ENCODE assay signal across 9 mouse cellular contexts in genomic region chr13:76810496-76810939, GRCm38 (mm10).
A peak's percentile ranks its signal among the peaks of the same experiment; 100 is the strongest.
DNase-seq lines count a peak whose midpoint lies in the region; ATAC-seq and TF ChIP-seq lines count a peak whose summit lies in the region.
"Had no signal": no experiment of that assay in that cellular context is flagged by ENCODE, and none has a peak within 500 bp of the region (broad histone marks: within the 10 kb centered on the region; RNA-seq: fewer than 3 reads in every experiment).

No protein-coding gene starts in this region.

- H3K27ac ChIP-seq in CH12.LX (ENCODE audit: insufficient read depth, low read depth) = peak overlapping the region; percentile 70
- H3K27ac ChIP-seq in heart, postnatal 0 days (ENCODE audit: low read depth) = no peak overlapping the region
- no peak overlapping the region for H3K27ac ChIP-seq in liver, embryonic 12.5 days

- H3K4me3 ChIP-seq in CH12.LX (replicated peaks in 1 of 3; ENCODE audit: low read depth in 2 of 3, low read length in 2 of 3, poor library complexity in 1 of 3) = no peak overlapping the region
- no peak overlapping the region for H3K4me3 ChIP-seq in heart, postnatal 0 days (ENCODE audit: low read depth, low read length)
- H3K4me3 ChIP-seq in liver, embryonic 12.5 days = no peak overlapping the region
- H3K4me3 ChIP-seq: megakaryocyte, embryonic 14.5 days had no signal

- no peak for TF ChIP-seq CTCF in CH12.LX (conservative IDR thresholded peaks at IDR 0.05 in 1 of 2, IDR thresholded peaks at IDR 0.05 in 1 of 2; ENCODE audit: low read depth in 2 of 2, low read length in 2 of 2)
- TF ChIP-seq CTCF in heart, postnatal 0 days (IDR thresholded peaks at IDR 0.05; ENCODE audit: low read depth) = no peak

- peak; percentile 49 for ATAC-seq in heart, postnatal 0 days (ENCODE audit: insufficient read depth, low read depth)
- ATAC-seq in liver, embryonic 12.5 days = no peak
- no peak for ATAC-seq in megakaryocyte, adult 5-6 weeks (ENCODE audit: poor library complexity, severe bottlenecking)
- no peak for ATAC-seq in erythroid progenitor cell, adult 5-6 weeks (replicated peaks; ENCODE audit: low FRiP score, poor library complexity, severe bottlenecking)

- TF ChIP-seq RAD21 in CH12.LX (IDR thresholded peaks at IDR 0.05; ENCODE audit: low read depth, low read length) = no peak; the same call in 1 of the 2 replicates

- no peaks in the 10 kb centered on the region for H3K79me2 ChIP-seq in CH12.LX (replicated peaks; ENCODE audit: control insufficient read depth, extremely low read depth, insufficient read depth, poor library complexity, severe bottlenecking)

- no peaks in the 10 kb centered on the region for H3K27me3 ChIP-seq in CH12.LX (replicated peaks)
- no peaks in the 10 kb centered on the region for H3K27me3 ChIP-seq in heart, postnatal 0 days (ENCODE audit: control insufficient read depth, insufficient read depth, low read length)
- H3K27me3 ChIP-seq in liver, embryonic 12.5 days (replicated peaks) = no peaks in the 10 kb centered on the region
- H3K27me3 ChIP-seq: megakaryocyte, embryonic 14.5 days had no signal

- peaks cover 7 to 38% of the 10 kb centered on the region in 2 experiments; a peak in 3 of 4 replicates for H3K4me1 ChIP-seq in CH12.LX (ENCODE audit: control insufficient read depth in 1 of 2, insufficient read depth in 2 of 2)
- H3K4me1 ChIP-seq in heart, postnatal 0 days (ENCODE audit: control insufficient read depth, insufficient read depth) = no peaks in the 10 kb centered on the region
- no peaks in the 10 kb centered on the region for H3K4me1 ChIP-seq in liver, embryonic 12.5 days
- H3K4me1 ChIP-seq: megakaryocyte, embryonic 14.5 days had no signal

- peak; percentile 45 for TF ChIP-seq POLR2A in CH12.LX (IDR thresholded peaks at IDR 0.05; ENCODE audit: low read depth, low read length)

- H3K9me3 ChIP-seq in CH12.LX (replicated peaks; ENCODE audit: low read length) = no peaks in the 10 kb centered on the region
- H3K9me3 ChIP-seq in heart, postnatal 0 days (replicated peaks; ENCODE audit: control insufficient read depth, low read length) = no peaks in the 10 kb centered on the region
- H3K9me3 ChIP-seq in liver, embryonic 12.5 days (replicated peaks) = no peaks in the 10 kb centered on the region
- H3K9me3 ChIP-seq: megakaryocyte, embryonic 14.5 days had no signal

- H3K36me3 ChIP-seq in CH12.LX (replicated peaks in 1 of 2; ENCODE audit: control insufficient read depth in 1 of 2, insufficient read depth in 1 of 2, low read length in 1 of 2) = no peaks in the 10 kb centered on the region
- no peaks in the 10 kb centered on the region for H3K36me3 ChIP-seq in heart, postnatal 0 days (replicated peaks; ENCODE audit: control insufficient read depth, insufficient read depth, low read length)
- H3K36me3 ChIP-seq in liver, embryonic 12.5 days = no peaks in the 10 kb centered on the region

- H3K9ac ChIP-seq in CH12.LX (ENCODE audit: insufficient read depth, low read depth) = peak overlapping the region; percentile 60
- H3K9ac ChIP-seq in heart, postnatal 0 days (replicated peaks; ENCODE audit: low read depth, low read length) = 0 out of 2 replicates have a peak overlapping the region, but pooled peaks have one; percentile 10
- H3K9ac ChIP-seq in liver, embryonic 12.5 days = no peak overlapping the region

- DNase-seq in CH12.LX (ENCODE audit: extremely low read depth) (peak; percentile 76), ZHBTc4 (ENCODE audit: low read depth, low spot score) (peak; percentile 70)
- DNase-seq in heart, postnatal 0 days (ENCODE audit: low spot score) = peak; percentile 25
- DNase-seq in layer of hippocampus, adult 9-11 months = peak; percentile 54
- no peak for DNase-seq in spleen, adult 18-20 months

- in situ Hi-C loops in CH12.LX (cut with MboI; ENCODE audit: low pct_ligation_motif_present, low pct_unique_long_range_greater_than_20kb, low sequenced_read_pairs) = no loop called here

- peak overlapping the region; percentile 51 for H3K4me2 ChIP-seq in CH12.LX (ENCODE audit: insufficient read depth, low read depth, poor library complexity, severe bottlenecking)
- H3K4me2 ChIP-seq in heart, postnatal 0 days (ENCODE audit: low read depth, low read length) = no peak overlapping the region
- H3K4me2 ChIP-seq in liver, embryonic 12.5 days = no peak overlapping the region

- dilution Hi-C loops in CH12.LX (cut with MboI; ENCODE audit: extremely low pct_ligation_motif_present, extremely low pct_unique_long_range_greater_than_20kb, low sequenced_read_pairs) = no loop called here

- 5% methylated on average over 7 of the region's 7 CpGs for WGBS in heart, postnatal 0 days
- 64% methylated on average over 7 of the region's 7 CpGs for WGBS in liver, embryonic 12.5 days (ENCODE audit: insufficient replicate concordance)

- TF ChIP-seq EP300 in CH12.LX (IDR thresholded peaks at IDR 0.05; ENCODE audit: low read length) = no peak
- TF ChIP-seq EP300 in heart, postnatal 0 days (IDR thresholded peaks at IDR 0.05; ENCODE audit: low read depth) = no peak

TF ChIP-seq in CH12.LX, 34 proteins besides CTCF, POLR2A, EP300 and RAD21:
- TF ChIP-seq UBTF (IDR thresholded peaks at IDR 0.05; ENCODE audit: low read depth, low read length) = no peak
- TF ChIP-seq MXI1 (IDR thresholded peaks at IDR 0.05; ENCODE audit: low read depth, low read length) = peak; percentile 37; the same call in 1 of the 2 replicates
- TF ChIP-seq GABPA (IDR thresholded peaks at IDR 0.05; ENCODE audit: insufficient replicate concordance, low read depth, low read length) = no peak
- TF ChIP-seq ELF1 (IDR thresholded peaks at IDR 0.05; ENCODE audit: low read depth, low read length) = peak; percentile 84
- TF ChIP-seq POLR2AphosphoS2 (IDR thresholded peaks at IDR 0.05; ENCODE audit: low read depth, low read length) = no peak
- TF ChIP-seq SMC3 (IDR thresholded peaks at IDR 0.05; ENCODE audit: low read depth, low read length) = no peak
- peak; percentile 40; the same call in 1 of the 2 replicates for TF ChIP-seq ZMIZ1 (IDR thresholded peaks at IDR 0.05; ENCODE audit: low read depth, low read length)
- TF ChIP-seq CHD1 (IDR thresholded peaks at IDR 0.05; ENCODE audit: low read depth, low read length) = no peak
- 0 out of 2 replicates have a peak, but pooled peaks have one; percentile 58 for TF ChIP-seq SIN3A (IDR thresholded peaks at IDR 0.05; ENCODE audit: low read length)
- TF ChIP-seq KAT2A (IDR thresholded peaks at IDR 0.05; ENCODE audit: insufficient replicate concordance, low read length) = 0 out of 2 replicates have a peak, but pooled peaks have one; percentile 58
- peak; percentile 72 for TF ChIP-seq TCF12 (IDR thresholded peaks at IDR 0.05; ENCODE audit: low read depth, low read length)
- peak; percentile 76 for TF ChIP-seq IRF4 (IDR thresholded peaks at IDR 0.05; ENCODE audit: low read depth, low read length)
- TF ChIP-seq NELFE (IDR thresholded peaks at IDR 0.05; ENCODE audit: low read depth, low read length) = no peak
- TF ChIP-seq ZC3H11A (IDR thresholded peaks at IDR 0.05; ENCODE audit: low read depth, low read length) = no peak
- TF ChIP-seq MEF2A (IDR thresholded peaks at IDR 0.05; ENCODE audit: borderline replicate concordance, low read depth, low read length) = peak; percentile 80; the same call in 1 of the 2 replicates
- peak; percentile 9; the same call in 1 of the 2 replicates for TF ChIP-seq JUN (IDR thresholded peaks at IDR 0.05; ENCODE audit: insufficient read depth, low read depth, low read length)
- peak; percentile 57; the same call in 1 of the 2 replicates for TF ChIP-seq MAX (IDR thresholded peaks at IDR 0.05; ENCODE audit: low read length)
- TF ChIP-seq ETS1 (conservative IDR thresholded peaks at IDR 0.05; ENCODE audit: low read depth, low read length) = peak; percentile 54
- TF ChIP-seq CHD2 (IDR thresholded peaks at IDR 0.05; ENCODE audit: low read length) = peak; percentile 81
- no peak for TF ChIP-seq USF2 (conservative IDR thresholded peaks at IDR 0.05; ENCODE audit: low read depth, low read length)
- TF ChIP-seq MAFK (IDR thresholded peaks at IDR 0.05; ENCODE audit: insufficient replicate concordance, low read length) = no peak
- peak; percentile 60; the same call in 1 of the 2 replicates for TF ChIP-seq MYC (IDR thresholded peaks at IDR 0.05; ENCODE audit: low read depth, low read length)
- TF ChIP-seq NRF1 (IDR thresholded peaks at IDR 0.05; ENCODE audit: low read depth, low read length) = no peak
- no peak for TF ChIP-seq ZNF384 (IDR thresholded peaks at IDR 0.05; ENCODE audit: low read depth, low read length)
- 0 out of 2 replicates have a peak, but pooled peaks have one; percentile 18 for TF ChIP-seq JUND (conservative IDR thresholded peaks at IDR 0.05; ENCODE audit: low read depth, low read length)
- TF ChIP-seq USF1 (IDR thresholded peaks at IDR 0.05; ENCODE audit: low read depth, low read length) = no peak
- no peak for TF ChIP-seq TBP (conservative IDR thresholded peaks at IDR 0.05; ENCODE audit: low read depth, low read length)
- no peak for TF ChIP-seq E2F4 (IDR thresholded peaks at IDR 0.05; ENCODE audit: insufficient replicate concordance, low read depth, low read length)
- no peak for TF ChIP-seq PAX5 (IDR thresholded peaks at IDR 0.05; ENCODE audit: low read length)
- TF ChIP-seq HCFC1 (IDR thresholded peaks at IDR 0.05; ENCODE audit: low read depth, low read length) = peak; percentile 34; the same call in 1 of the 2 replicates
- TF ChIP-seq MAZ (IDR thresholded peaks at IDR 0.05; ENCODE audit: low read depth, low read length) = peak; percentile 81
- peak; percentile 68 for TF ChIP-seq BHLHE40 (IDR thresholded peaks at IDR 0.05; ENCODE audit: low read depth, low read length)
- peak; percentile 54; the same call in 1 of the 2 replicates for TF ChIP-seq RCOR1 (conservative IDR thresholded peaks at IDR 0.05; ENCODE audit: low read depth, low read length)
- no peak for TF ChIP-seq ZKSCAN1 (IDR thresholded peaks at IDR 0.05; ENCODE audit: borderline replicate concordance, low read depth, low read length)

Comparison
In these comparisons a context has a peak if more than half of its experiments do, and no peak if none do; other contexts are left out.
1. DNase-seq: peak in CH12.LX (single experiment), ZHBTc4 (single experiment), heart, postnatal 0 days (single experiment) and layer of hippocampus, adult 9-11 months (single experiment); none in spleen, adult 18-20 months (0 of 2).